Mouse (Mus musculus) liver, embryonic 15.5 days (tissue): Measurements from ENCODE around the gene Hspa1b. TPM values are rescaled to one million over a fixed set of nuclear protein-coding genes. Genes with fewer than 3 reads are reported as not detected.
"Not testable (repeated sequence)": the region's sequence is repeated elsewhere in the genome, so short reads cannot be mapped to it uniquely, and the experiment has no call there.

Experiments used
- ATAC-seq: fragments of 200-750 bp; cut with Nextera tagmentation; 2 replicates; pipeline ENCODE4 v1.8.0; 2017; ENCODE audit warnings: moderate number of reproducible peaks, mild to moderate bottlenecking, moderate library complexity; ENCODE audit not compliant: insufficient read depth
- H3K27ac ChIP-seq: fragments of 300-500 bp; sonication (generic); replicated peaks from 2 replicates; pipeline ENCODE4 v1.5.1; 2015; ENCODE audit warnings: mild to moderate bottlenecking, inconsistent platforms
- H3K27me3 ChIP-seq: fragments of 300-500 bp; sonication (generic); 2 replicates; pipeline ENCODE4 v1.6.1; 2015; ENCODE audit warnings: mild to moderate bottlenecking, inconsistent platforms
- H3K36me3 ChIP-seq: fragments of 300-500 bp; sonication (generic); replicated peaks from 2 replicates; pipeline ENCODE4 v1.6.1; 2015; ENCODE audit warnings: moderate library complexity, mild to moderate bottlenecking, inconsistent platforms
- H3K4me1 ChIP-seq: fragments of 300-500 bp; sonication (generic); replicated peaks from 2 replicates; pipeline ENCODE4 v1.6.1; 2015; ENCODE audit warnings: inconsistent platforms
- H3K4me2 ChIP-seq: fragments of 300-500 bp; sonication (generic); 2 replicates; pipeline ENCODE4 v1.6.1; 2015; ENCODE audit warnings: moderate library complexity, mild to moderate bottlenecking, inconsistent platforms
- H3K4me3 ChIP-seq: fragments of 300-500 bp; sonication (generic); replicated peaks from 2 replicates; pipeline ENCODE4 v1.5.1; 2015; ENCODE audit warnings: mild to moderate bottlenecking, inconsistent platforms
- H3K9ac ChIP-seq: fragments of 300-500 bp; sonication (generic); 2 replicates; pipeline ENCODE4 v1.6.1; 2015; ENCODE audit warnings: moderate library complexity, mild to moderate bottlenecking, inconsistent platforms
- H3K9me3 ChIP-seq: fragments of 300-500 bp; sonication (generic); replicated peaks from 2 replicates; pipeline ENCODE4 v1.6.1; 2016; ENCODE audit warnings: inconsistent platforms
- WGBS: fragments of 180-500 bp; shearing (Covaris S2); methylation state at CpG from one replicate; pipeline ENCODE4 v1.1.7; 2015; ENCODE audit warnings: mixed read lengths; ENCODE audit not compliant: insufficient replicate concordance; 5-methylcytosine and 5-hydroxymethylcytosine counted together
- polyA plus RNA-seq: library from polyadenylated mRNA; unstranded; fragments of >200 nt; fragmentation: Nextera tagmentation; extraction: Ambion mirVana; gene quantifications from 2 replicates; pipeline ENCODE4 v1.2.1, GENCODE M21; 2015

Gene Hspa1b
- polyA plus RNA-seq, 1 experiment from 2014 or later = 0.14 TPM

- H3K36me3 ChIP-seq = no peaks in the 10 kb centered on the region
- no peak for ATAC-seq
- 55% methylated on average over 1 of the region's 1 CpGs for WGBS
- no peak overlapping the region for H3K4me3 ChIP-seq
- no peak overlapping the region for H3K4me2 ChIP-seq
- H3K4me1 ChIP-seq = peaks cover 12% of the 10 kb centered on the region
- H3K9me3 ChIP-seq = no peaks in the 10 kb centered on the region
- H3K27ac ChIP-seq = no peak overlapping the region
- no peak overlapping the region for H3K9ac ChIP-seq
- H3K27me3 ChIP-seq = peaks cover 84% of the 10 kb centered on the region
Measured at GRCm38 (mm10) chr17:34962841-34963240, 3.8 kb upstream of the Hspa1b start.

- no peak for ATAC-seq
- WGBS = 21% methylated on average over 3 of the region's 3 CpGs
Measured at GRCm38 (mm10) chr17:34962125-34962524, 3.1 kb upstream of the Hspa1b start.

GRCm38 (mm10) chr17:34960702-34961493 lies 1.9 kb upstream of the Hspa1b start:
- Histone ChIP-seq H3K27me3 (peaks cover 84% of the 10 kb centered on the region), H3K36me3 (no peaks in the 10 kb centered on the region), H3K27ac (no peak overlapping the region), H3K4me2 (no peak overlapping the region), H3K9ac (no peak overlapping the region), H3K4me1 (peaks cover 12% of the 10 kb centered on the region), H3K9me3 (no peaks in the 10 kb centered on the region), H3K4me3 (no peak overlapping the region)
- ATAC-seq = no peak

More at GRCm38 (mm10) chr17:34962125-34962524, 3.1 kb upstream of the Hspa1b start:
- H3K4me1 ChIP-seq = peaks cover 12% of the 10 kb centered on the region
- no peaks in the 10 kb centered on the region for H3K9me3 ChIP-seq
- no peak overlapping the region for H3K27ac ChIP-seq
- H3K4me2 ChIP-seq = no peak overlapping the region
- no peaks in the 10 kb centered on the region for H3K36me3 ChIP-seq
- no peak overlapping the region for H3K9ac ChIP-seq
- H3K4me3 ChIP-seq = no peak overlapping the region
- H3K27me3 ChIP-seq = peaks cover 81% of the 10 kb centered on the region

GRCm38 (mm10) chr17:34959881-34960515 lies 960 bp upstream of the Hspa1b start:
- peak; percentile 36; the same call in 1 of the 2 replicates for ATAC-seq
- H3K9me3 ChIP-seq = no peaks in the 10 kb centered on the region
- H3K9ac ChIP-seq = peak overlapping the region; percentile 67
- peaks cover 83% of the 10 kb centered on the region for H3K27me3 ChIP-seq
- peak overlapping the region; percentile 81 for H3K27ac ChIP-seq
- peaks cover 12% of the 10 kb centered on the region for H3K4me1 ChIP-seq
- H3K4me2 ChIP-seq = peak overlapping the region; percentile 91
- peak overlapping the region; percentile 62 for H3K4me3 ChIP-seq
- WGBS = 5% methylated on average over 12 of the region's 12 CpGs
- no peaks in the 10 kb centered on the region for H3K36me3 ChIP-seq

GRCm38 (mm10) chr17:34958734-34959129 lies 306 bp downstream of the Hspa1b start:
- Histone ChIP-seq H3K4me2 (peak overlapping the region; percentile 91), H3K27me3 (peaks cover 74% of the 10 kb centered on the region), H3K4me1 (peaks cover 12% of the 10 kb centered on the region), H3K4me3 (peak overlapping the region; percentile 62)
- ATAC-seq = peak; percentile 14
- not testable (repeated sequence) for H3K27ac ChIP-seq, H3K36me3 ChIP-seq, H3K9me3 ChIP-seq, H3K9ac ChIP-seq
- 3% methylated on average over 28 of the region's 47 CpGs for WGBS

- not testable (repeated sequence) for H3K4me2 ChIP-seq, H3K4me3 ChIP-seq, H3K36me3 ChIP-seq, H3K27ac ChIP-seq, ATAC-seq, H3K9me3 ChIP-seq, H3K9ac ChIP-seq
- 28% methylated on average over 30 of the region's 40 CpGs for WGBS
- H3K4me1 ChIP-seq = peaks cover 17% of the 10 kb centered on the region
- H3K27me3 ChIP-seq = peaks cover 68% of the 10 kb centered on the region
Measured at GRCm38 (mm10) chr17:34957966-34958365, 1.1 kb downstream of the Hspa1b start.

- not testable (repeated sequence) for H3K36me3 ChIP-seq, H3K9me3 ChIP-seq, ATAC-seq, H3K4me2 ChIP-seq, H3K4me3 ChIP-seq, H3K9ac ChIP-seq, H3K27ac ChIP-seq
- Histone ChIP-seq H3K27me3 (peaks cover 62% of the 10 kb centered on the region), H3K4me1 (peaks cover 19% of the 10 kb centered on the region)
- 28% methylated on average over 37 of the region's 40 CpGs for WGBS
Measured at GRCm38 (mm10) chr17:34957291-34957690, 1.7 kb downstream of the Hspa1b start.

- Histone ChIP-seq H3K4me2 (no peak overlapping the region), H3K4me1 (peaks cover 27% of the 10 kb centered on the region), H3K9me3 (no peaks in the 10 kb centered on the region), H3K27me3 (peaks cover 53% of the 10 kb centered on the region), H3K36me3 (no peaks in the 10 kb centered on the region), H3K4me3 (no peak overlapping the region), H3K9ac (no peak overlapping the region), H3K27ac (no peak overlapping the region)
- WGBS = 9% methylated on average over 1 of the region's 1 CpGs
- no peak for ATAC-seq
Measured at GRCm38 (mm10) chr17:34956340-34956739, 2.7 kb downstream of the Hspa1b start.

GRCm38 (mm10) chr17:34955884-34956283 lies 3.2 kb downstream of the Hspa1b start:
- WGBS = 54% methylated on average over 3 of the region's 3 CpGs
- Histone ChIP-seq H3K36me3 (peaks cover 1% of the 10 kb centered on the region), H3K27ac (no peak overlapping the region), H3K4me1 (peaks cover 32% of the 10 kb centered on the region), H3K9ac (no peak overlapping the region), H3K4me3 (no peak overlapping the region), H3K4me2 (no peak overlapping the region), H3K27me3 (peaks cover 50% of the 10 kb centered on the region), H3K9me3 (no peaks in the 10 kb centered on the region)
- ATAC-seq = no peak

GRCm38 (mm10) chr17:34954831-34955230 lies 4.2 kb downstream of the Hspa1b start:
- ATAC-seq = no peak
- H3K9ac ChIP-seq = no peak overlapping the region
- H3K4me2 ChIP-seq = no peak overlapping the region
- peaks cover 12% of the 10 kb centered on the region for H3K36me3 ChIP-seq
- peaks cover 34% of the 10 kb centered on the region for H3K4me1 ChIP-seq
- no peak overlapping the region for H3K27ac ChIP-seq
- H3K4me3 ChIP-seq = no peak overlapping the region
- H3K9me3 ChIP-seq = no peaks in the 10 kb centered on the region
- H3K27me3 ChIP-seq = peaks cover 40% of the 10 kb centered on the region
- WGBS = 72% methylated on average over 4 of the region's 4 CpGs

- Histone ChIP-seq H3K4me2 (no peak overlapping the region), H3K36me3 (peaks cover 17% of the 10 kb centered on the region), H3K27me3 (peaks cover 32% of the 10 kb centered on the region), H3K4me3 (no peak overlapping the region), H3K27ac (no peak overlapping the region), H3K9ac (no peak overlapping the region), H3K4me1 (peaks cover 32% of the 10 kb centered on the region), H3K9me3 (no peaks in the 10 kb centered on the region)
- no peak for ATAC-seq
- WGBS = 72% methylated on average over 4 of the region's 4 CpGs
Measured at GRCm38 (mm10) chr17:34953904-34954303, 5.1 kb downstream of the Hspa1b start.
